Mouse (Mus musculus) liver, postnatal 0 days (tissue): ENCODE data around the gene Mmp27.

Source experiments
- CTCF ChIP-seq: sonication (generic); IDR thresholded peaks from 2 replicates; pipeline ENCODE4 v1.5.1; 2016; ENCODE audit warnings: antibody characterized with exemption, low read depth
- EP300 ChIP-seq: IDR thresholded peaks from 2 replicates; pipeline ENCODE4 v1.6.1; 2016; ENCODE audit warnings: antibody characterized with exemption, low read depth, mild to moderate bottlenecking

- TF ChIP-seq CTCF, result no peak
- TF ChIP-seq EP300, result no peak
Observed at GRCm38 (mm10) chr9:7545471-7545870, 25.7 kb upstream of the Mmp27 start.
